Mouse (Mus musculus): ENCODE measurements around the gene Bbox1. TPM values are rescaled to one million over a fixed set of nuclear protein-coding genes. Genes with fewer than 3 reads are reported as not detected.

The Bbox1 gene
- polyA plus RNA-seq (2015; fragmentation: Nextera tagmentation; extraction: Ambion mirVana) = 0.13 TPM in 1 of 2 replicates, not detected in the other

DNA sequence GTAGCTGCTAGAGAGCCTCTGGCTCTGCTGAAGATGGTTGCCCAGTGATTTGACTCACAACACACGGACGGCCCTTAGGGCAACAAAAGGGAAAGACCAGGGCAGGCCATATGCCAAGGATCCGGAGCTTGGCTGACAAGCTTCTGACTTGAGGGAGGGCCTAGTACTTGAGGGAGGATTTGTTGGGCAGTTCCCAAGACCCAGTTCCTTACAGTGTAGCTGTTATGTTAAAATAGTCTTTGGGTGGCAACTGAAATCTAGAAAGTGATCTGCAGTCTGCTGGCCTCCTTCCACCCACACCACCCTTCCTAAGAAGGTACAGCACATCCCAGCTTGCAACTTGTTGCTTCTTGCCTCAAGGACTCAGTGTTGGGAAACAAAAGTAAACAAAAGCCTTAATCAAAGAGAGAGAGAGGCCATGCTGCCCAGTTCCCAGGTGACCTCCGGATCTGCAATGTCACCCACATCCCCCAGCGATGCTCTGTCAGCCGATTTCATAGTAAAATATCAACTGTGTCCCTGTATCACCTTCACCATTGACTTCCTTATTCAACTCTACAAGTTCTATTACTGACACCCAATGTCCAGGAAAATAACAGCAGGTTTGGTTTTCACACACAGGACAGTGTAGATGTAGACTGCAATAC lies at the start of gene Bbox1:
Bbox1 (minus strand) TSS at position 52 of the 647 bp plus-strand sequence.
- H3K36me3 ChIP-seq = no peaks in the 10 kb centered on the region
- no peaks in the 10 kb centered on the region for H3K27me3 ChIP-seq (replicated peaks)
- no peak within 1 kb of the TSS for H3K9ac ChIP-seq
- H3K27ac ChIP-seq (replicated peaks) = no peak within 1 kb of the TSS
- H3K4me1 ChIP-seq = no peaks in the 10 kb centered on the region
- H3K4me3 ChIP-seq = no peak within 1 kb of the TSS
- 71% methylated on average over 6 of the region's 6 CpGs for WGBS
- ATAC-seq (ENCODE audit: extremely low read depth, insufficient number of reproducible peaks, low FRiP score, low TSS enrichment) = no peak
- H3K9me3 ChIP-seq = no peaks in the 10 kb centered on the region
- H3K4me2 ChIP-seq = no peak within 1 kb of the TSS

DNA sequence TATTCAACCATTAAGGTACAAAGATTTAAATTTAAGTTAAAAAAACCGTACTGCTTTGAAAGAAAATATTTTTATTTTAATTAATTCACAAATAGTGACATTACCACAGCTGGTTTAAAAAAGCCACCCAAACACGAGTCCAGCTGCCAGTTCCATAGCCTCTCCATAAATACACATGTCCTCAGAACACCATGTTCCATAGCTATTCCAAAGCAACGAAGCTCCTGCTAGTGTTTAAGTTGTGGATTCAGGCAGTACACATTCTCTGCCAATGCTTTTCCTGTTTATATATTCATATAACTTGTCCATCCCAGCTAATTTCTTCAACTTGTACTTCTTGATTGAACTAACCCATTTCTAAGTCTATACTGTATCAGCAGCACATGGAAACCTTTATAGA lies 49.5 kb upstream of the Bbox1 start:
- Histone ChIP-seq H3K4me3 (no peak overlapping the region), H3K4me1 (peaks cover 4% of the 10 kb centered on the region; the same call in 1 of the 2 replicates), H3K9ac (no peak overlapping the region), H3K4me2 (no peak overlapping the region), H3K36me3 (no peaks in the 10 kb centered on the region), H3K9me3 (no peaks in the 10 kb centered on the region), H3K27ac (replicated peaks) (no peak overlapping the region), H3K27me3 (replicated peaks) (peaks cover 6% of the 10 kb centered on the region; the same call in 1 of the 2 replicates)
- ATAC-seq (ENCODE audit: extremely low read depth, insufficient number of reproducible peaks, low FRiP score, low TSS enrichment) = no peak
- 67% methylated on average over 3 of the region's 3 CpGs for WGBS

DNA sequence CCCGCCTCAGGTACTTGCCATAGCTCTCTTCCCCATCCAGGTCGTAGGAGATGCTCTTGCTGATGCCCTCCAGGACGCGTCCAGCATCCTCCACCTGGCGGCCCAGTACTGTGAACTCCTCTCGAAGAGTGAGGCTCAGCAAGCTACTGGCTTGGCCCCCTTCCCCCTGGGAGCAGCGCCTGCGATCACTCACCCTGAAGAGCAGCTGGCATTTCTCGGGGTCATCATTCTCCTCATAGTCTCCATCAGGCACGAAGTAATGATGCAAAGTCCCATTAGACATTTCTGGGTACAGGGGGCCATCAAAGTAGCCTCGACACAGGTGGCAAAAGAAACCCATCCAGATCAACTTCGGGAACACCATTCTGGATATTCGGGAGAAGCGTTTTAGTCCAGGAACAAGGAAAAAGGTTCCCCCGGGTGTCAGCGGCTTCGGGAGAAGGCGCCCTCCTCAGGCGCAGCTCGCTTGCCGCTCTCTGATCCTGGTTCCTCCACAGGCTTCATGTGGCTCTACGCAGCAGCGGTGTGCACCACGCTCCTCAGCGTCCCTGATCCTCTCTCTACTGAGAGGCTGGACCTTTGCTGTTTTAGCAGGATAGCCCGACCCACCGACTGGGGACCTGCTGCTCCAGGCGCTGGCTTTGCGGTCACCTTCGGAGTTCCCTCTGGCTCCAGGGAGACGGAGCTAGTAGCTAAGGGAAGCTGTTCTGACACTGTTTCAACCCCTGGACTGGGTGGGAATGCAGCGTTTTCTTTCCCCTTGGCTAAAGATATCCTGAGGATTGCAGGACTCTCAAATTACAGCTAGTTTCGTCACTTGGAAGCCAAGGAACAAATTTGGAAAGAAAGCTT lies 48.3 kb upstream of the Bbox1 start, which contains the start of gene Fibin:
Fibin (minus strand) TSS at position 752 of the 852 bp plus-strand sequence.
- WGBS = 3% methylated on average over 33 of the region's 33 CpGs
- Histone ChIP-seq H3K4me3 (peak within 1 kb of the TSS; percentile 52), H3K36me3 (no peaks in the 10 kb centered on the region), H3K4me1 (peaks cover 4% of the 10 kb centered on the region; the same call in 1 of the 2 replicates), H3K27ac (replicated peaks) (no peak within 1 kb of the TSS), H3K4me2 (peak within 1 kb of the TSS; percentile 76), H3K9ac (peak within 1 kb of the TSS; percentile 75), H3K9me3 (no peaks in the 10 kb centered on the region), H3K27me3 (replicated peaks) (peaks cover 6% of the 10 kb centered on the region; the same call in 1 of the 2 replicates)
- no peak; the same call in 1 of the 2 replicates for ATAC-seq (ENCODE audit: extremely low read depth, insufficient number of reproducible peaks, low FRiP score, low TSS enrichment)

DNA sequence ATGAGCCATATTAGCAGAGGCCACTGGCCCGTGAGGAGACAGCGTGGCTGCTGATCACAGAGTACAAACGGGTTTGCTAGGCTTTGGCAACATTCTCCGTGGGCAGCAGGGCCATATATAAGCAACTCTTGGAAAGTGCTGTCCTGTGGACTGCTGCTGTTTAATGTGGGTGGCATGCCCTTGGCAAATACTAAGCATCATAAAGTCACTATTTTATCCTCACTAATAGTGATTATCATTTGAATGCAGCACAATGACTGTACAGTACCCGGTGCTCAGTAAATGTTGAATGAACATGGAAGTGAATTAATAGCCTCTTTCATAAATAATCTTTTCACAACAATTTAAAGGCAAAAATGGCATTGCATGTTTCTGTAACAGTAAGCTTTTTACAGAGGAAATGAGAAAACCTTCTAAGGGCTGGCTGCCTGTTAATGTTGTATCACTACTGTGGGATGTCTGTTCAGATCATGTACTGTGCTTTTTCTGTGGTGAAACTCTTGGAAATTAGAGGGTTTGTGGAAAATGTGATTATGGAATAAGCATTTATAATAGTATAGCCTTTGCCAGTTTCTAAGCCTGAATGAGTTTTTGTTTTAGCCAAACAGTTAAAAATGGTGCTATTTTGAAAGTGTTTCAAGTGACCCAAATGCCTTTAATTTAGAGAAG lies 39.1 kb upstream of the Bbox1 start:
- WGBS = 85% methylated on average over 5 of the region's 5 CpGs
- no peak overlapping the region for H3K9ac ChIP-seq
- H3K36me3 ChIP-seq = no peaks in the 10 kb centered on the region
- H3K27me3 ChIP-seq (replicated peaks) = no peaks in the 10 kb centered on the region
- H3K9me3 ChIP-seq = no peaks in the 10 kb centered on the region
- no peaks in the 10 kb centered on the region for H3K4me1 ChIP-seq
- H3K27ac ChIP-seq (replicated peaks) = no peak overlapping the region
- H3K4me2 ChIP-seq = no peak overlapping the region
- no peak for ATAC-seq (ENCODE audit: extremely low read depth, insufficient number of reproducible peaks, low FRiP score, low TSS enrichment)
- H3K4me3 ChIP-seq = no peak overlapping the region

DNA sequence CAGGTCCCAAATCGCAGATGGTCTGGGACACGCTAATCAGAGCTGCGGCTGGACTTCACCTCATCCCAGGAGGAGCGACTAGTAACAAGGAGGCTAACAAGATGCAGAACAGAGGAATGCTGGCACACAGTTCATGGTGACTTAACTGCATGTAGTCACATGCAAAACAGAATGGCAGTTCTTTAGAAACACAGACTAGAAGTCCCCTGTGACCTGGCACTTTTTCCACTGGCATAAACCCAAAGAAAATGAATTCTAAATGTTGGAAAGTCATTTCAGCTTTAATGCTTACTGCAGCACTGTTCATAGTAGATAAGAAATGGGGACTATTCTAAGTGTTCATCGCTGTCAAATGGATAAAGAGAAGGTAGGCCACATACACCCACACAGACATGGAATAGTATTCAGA lies 37.5 kb upstream of the Bbox1 start:
- Histone ChIP-seq H3K27ac (replicated peaks) (no peak overlapping the region), H3K9me3 (no peaks in the 10 kb centered on the region), H3K9ac (no peak overlapping the region), H3K4me1 (no peaks in the 10 kb centered on the region), H3K4me2 (no peak overlapping the region), H3K27me3 (replicated peaks) (no peaks in the 10 kb centered on the region), H3K4me3 (no peak overlapping the region), H3K36me3 (no peaks in the 10 kb centered on the region)
- 53% methylated on average over 5 of the region's 5 CpGs for WGBS
- ATAC-seq (ENCODE audit: extremely low read depth, insufficient number of reproducible peaks, low FRiP score, low TSS enrichment) = no peak

DNA sequence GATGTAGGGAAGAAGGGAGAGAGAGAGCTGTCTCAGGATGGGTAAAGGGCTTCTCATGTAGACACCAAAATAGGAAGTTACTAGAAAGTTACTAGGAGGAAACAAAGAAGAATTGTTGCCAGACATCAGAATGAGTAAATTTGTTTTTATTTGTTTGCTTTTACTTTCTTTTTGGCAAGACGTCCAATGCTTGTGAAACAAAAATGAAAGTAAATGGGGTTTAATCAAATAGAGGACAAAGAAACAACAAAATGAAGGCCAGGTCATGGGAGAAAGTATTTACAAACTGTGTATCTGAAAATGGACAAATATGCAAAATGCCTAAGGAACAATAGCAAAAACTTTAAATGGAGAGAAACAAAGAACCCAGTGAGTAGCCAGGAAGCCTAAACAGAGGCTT lies 37.0 kb upstream of the Bbox1 start:
- Histone ChIP-seq H3K9ac (no peak overlapping the region), H3K27me3 (replicated peaks) (no peaks in the 10 kb centered on the region), H3K9me3 (no peaks in the 10 kb centered on the region), H3K27ac (replicated peaks) (no peak overlapping the region), H3K36me3 (no peaks in the 10 kb centered on the region), H3K4me1 (no peaks in the 10 kb centered on the region), H3K4me2 (no peak overlapping the region), H3K4me3 (no peak overlapping the region)
- WGBS = 58% methylated on average over 1 of the region's 1 CpGs
- ATAC-seq (ENCODE audit: extremely low read depth, insufficient number of reproducible peaks, low FRiP score, low TSS enrichment) = no peak

DNA sequence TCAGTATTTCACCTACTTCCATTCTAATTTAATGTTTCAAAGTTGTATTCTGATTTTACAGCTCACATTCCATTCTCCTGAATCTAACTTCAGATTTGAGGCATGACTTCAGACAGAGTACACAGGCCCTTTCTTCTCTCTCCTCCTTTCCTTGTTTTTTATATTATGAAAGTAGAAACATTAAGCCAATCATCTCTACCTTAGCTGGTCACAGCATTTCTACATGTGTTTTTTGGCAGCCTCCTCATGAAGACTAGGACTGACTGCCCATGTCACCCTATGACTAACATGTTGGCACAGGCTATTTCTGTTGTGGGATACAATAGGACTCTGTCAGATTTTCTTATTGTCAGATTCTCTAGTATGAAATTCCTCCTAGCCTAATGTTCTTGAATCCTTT lies 14.6 kb upstream of the Bbox1 start:
- no peak overlapping the region for H3K9ac ChIP-seq
- no peak for ATAC-seq (ENCODE audit: extremely low read depth, insufficient number of reproducible peaks, low FRiP score, low TSS enrichment)

DNA sequence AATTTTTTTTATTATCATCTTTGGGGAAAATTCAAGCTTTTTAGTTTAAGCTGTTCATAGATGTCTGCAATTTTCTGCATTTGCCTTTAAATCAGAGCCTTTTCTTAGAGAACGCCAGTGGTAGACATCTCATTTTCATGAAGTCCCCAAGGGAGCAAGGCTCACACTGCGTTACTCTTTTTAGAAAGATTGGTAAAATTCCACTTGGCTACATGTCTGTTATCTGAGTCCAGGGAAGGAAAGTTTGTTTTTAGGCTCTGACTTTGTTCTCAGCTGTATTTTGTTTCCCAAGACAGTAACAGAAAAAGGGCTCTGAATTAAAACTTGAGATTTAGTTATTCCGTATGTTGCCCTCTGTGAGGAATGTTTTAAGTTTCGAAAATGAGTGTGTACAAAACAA lies 5.6 kb upstream of the Bbox1 start:
- H3K36me3 ChIP-seq = no peaks in the 10 kb centered on the region
- WGBS = 59% methylated on average over 4 of the region's 4 CpGs
- ATAC-seq (ENCODE audit: extremely low read depth, insufficient number of reproducible peaks, low FRiP score, low TSS enrichment) = no peak
- no peaks in the 10 kb centered on the region for H3K4me1 ChIP-seq
- no peak overlapping the region for H3K27ac ChIP-seq (replicated peaks)
- H3K4me2 ChIP-seq = no peak overlapping the region
- H3K9ac ChIP-seq = no peak overlapping the region
- H3K4me3 ChIP-seq = no peak overlapping the region
- no peaks in the 10 kb centered on the region for H3K27me3 ChIP-seq (replicated peaks)
- no peaks in the 10 kb centered on the region for H3K9me3 ChIP-seq

More for the DNA sequence above, 14.6 kb upstream of the Bbox1 start:
- Histone ChIP-seq H3K36me3 (no peaks in the 10 kb centered on the region), H3K9me3 (no peaks in the 10 kb centered on the region), H3K4me3 (no peak overlapping the region), H3K4me1 (no peaks in the 10 kb centered on the region), H3K27me3 (replicated peaks) (no peaks in the 10 kb centered on the region), H3K4me2 (no peak overlapping the region), H3K27ac (replicated peaks) (no peak overlapping the region)

DNA sequence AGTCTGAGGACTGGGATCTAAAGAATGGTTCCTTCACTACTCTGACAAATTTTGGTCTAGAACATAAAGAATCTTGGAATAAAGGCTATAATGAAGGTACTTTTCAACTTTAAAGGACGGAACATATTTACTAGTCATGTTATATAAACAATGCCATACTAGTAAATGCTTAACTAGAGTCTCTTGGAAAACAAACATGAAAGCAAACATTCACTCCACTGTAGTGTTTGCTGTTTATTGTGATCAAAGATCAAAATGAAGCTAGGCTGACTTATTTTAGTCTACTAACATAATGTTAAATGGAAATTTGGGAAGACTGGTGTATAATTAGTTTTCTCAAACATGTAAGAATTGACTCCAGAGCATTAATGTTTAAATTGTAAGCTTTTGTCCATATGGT lies 4.9 kb upstream of the Bbox1 start:
- Histone ChIP-seq H3K36me3 (no peaks in the 10 kb centered on the region), H3K4me2 (no peak overlapping the region), H3K27ac (replicated peaks) (no peak overlapping the region), H3K9ac (no peak overlapping the region), H3K9me3 (no peaks in the 10 kb centered on the region), H3K4me1 (no peaks in the 10 kb centered on the region), H3K27me3 (replicated peaks) (no peaks in the 10 kb centered on the region), H3K4me3 (no peak overlapping the region)
- WGBS = 73% methylated on average over 1 of the region's 1 CpGs
- ATAC-seq (ENCODE audit: extremely low read depth, insufficient number of reproducible peaks, low FRiP score, low TSS enrichment) = no peak

DNA sequence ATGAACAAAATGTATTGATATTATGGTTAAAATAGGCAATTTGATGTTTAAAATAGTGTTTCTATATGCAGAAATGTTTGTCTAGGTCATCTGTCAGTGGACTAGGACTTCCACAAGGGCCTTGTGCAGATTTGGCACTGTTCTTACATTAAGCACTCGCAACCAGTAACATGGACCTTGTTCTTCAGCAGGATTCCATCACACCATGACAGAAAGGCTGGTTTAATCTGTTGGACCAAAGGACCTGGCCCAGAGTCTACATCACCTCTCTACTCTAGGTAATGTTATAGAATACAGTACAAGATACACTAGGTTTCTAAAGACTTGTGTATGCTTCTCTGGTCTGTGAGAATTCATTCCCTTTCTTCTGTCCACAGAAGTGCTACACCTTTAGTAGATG lies 4.4 kb upstream of the Bbox1 start:
- ATAC-seq (ENCODE audit: extremely low read depth, insufficient number of reproducible peaks, low FRiP score, low TSS enrichment) = no peak
- Histone ChIP-seq H3K9me3 (no peaks in the 10 kb centered on the region), H3K36me3 (no peaks in the 10 kb centered on the region), H3K4me3 (no peak overlapping the region), H3K27me3 (replicated peaks) (no peaks in the 10 kb centered on the region), H3K4me2 (no peak overlapping the region), H3K4me1 (no peaks in the 10 kb centered on the region), H3K27ac (replicated peaks) (no peak overlapping the region), H3K9ac (no peak overlapping the region)
- WGBS = 78% methylated on average over 1 of the region's 1 CpGs

DNA sequence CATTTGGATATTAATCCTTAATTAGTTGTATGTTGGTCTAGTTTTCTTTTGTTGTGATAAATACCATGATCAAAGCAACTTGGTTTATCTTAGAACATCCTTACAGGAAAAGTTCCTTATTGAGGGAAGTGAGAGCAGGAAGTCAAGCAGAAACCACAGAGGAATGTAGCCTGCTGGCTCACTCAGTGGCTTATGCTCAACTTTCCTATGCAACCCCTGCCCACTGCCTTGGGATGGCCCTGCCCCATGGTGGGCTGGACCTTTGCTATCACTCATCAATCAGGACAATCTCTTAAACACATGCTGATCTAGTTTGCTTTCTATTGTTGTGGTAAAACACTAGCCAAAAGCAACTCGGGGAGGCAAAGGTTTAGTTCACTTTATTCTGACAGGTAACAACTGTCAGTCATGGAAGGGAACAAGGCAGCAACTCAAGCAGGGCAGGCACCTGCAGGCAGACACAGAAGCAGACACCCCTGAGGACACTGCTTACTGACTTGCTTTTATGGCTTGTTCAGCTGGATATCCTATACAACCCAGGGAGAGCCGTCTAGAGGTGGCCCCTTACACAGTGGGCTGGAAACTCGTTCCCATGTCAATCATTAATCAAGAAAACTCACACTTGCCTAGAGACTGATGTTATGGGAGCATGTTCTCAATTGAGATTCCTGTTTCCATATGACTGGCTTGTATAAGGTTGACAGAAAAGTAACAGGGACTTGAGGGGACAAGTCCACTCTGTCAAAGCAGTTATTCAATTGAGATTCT lies 1.9 kb upstream of the Bbox1 start:
- Histone ChIP-seq H3K9ac (no peak overlapping the region), H3K27ac (replicated peaks) (no peak overlapping the region), H3K27me3 (replicated peaks) (no peaks in the 10 kb centered on the region), H3K4me2 (no peak overlapping the region), H3K36me3 (no peaks in the 10 kb centered on the region), H3K9me3 (no peaks in the 10 kb centered on the region), H3K4me1 (no peaks in the 10 kb centered on the region), H3K4me3 (no peak overlapping the region)
- ATAC-seq (ENCODE audit: extremely low read depth, insufficient number of reproducible peaks, low FRiP score, low TSS enrichment) = no peak
- 47% methylated on average over 3 of the region's 3 CpGs for WGBS

Data from heart, embryonic 13.5 days (tissue).